Mouse (Mus musculus) ovary, postnatal 14 days (tissue): ENCODE data around the gene Sf3b1.
"Not testable (repeated sequence)": the region's sequence is repeated elsewhere in the genome, so short reads cannot be mapped to it uniquely, and the experiment has no call there.

ENCODE experiments used
- DNase-seq: peaks from one replicate; pipeline ENCODE4 v3.0.0; 2022; ENCODE audit warnings: low spot score

Sf3b1 gene

GRCm38 (mm10) chr1:55027253-55027801, at the start of gene Sf3b1:
Gene Sf3b1, minus strand, starts transcription at chr1:55027481.
- peak; percentile 85 for DNase-seq

- no peak for DNase-seq
Measured at GRCm38 (mm10) chr1:55076395-55076743, 49.1 kb upstream of the Sf3b1 start.

- no peak for DNase-seq
Measured at GRCm38 (mm10) chr1:55075652-55076394, 48.5 kb upstream of the Sf3b1 start.

- no peak for DNase-seq
Measured at GRCm38 (mm10) chr1:55074757-55075156, 47.5 kb upstream of the Sf3b1 start.

GRCm38 (mm10) chr1:55072328-55072727, 45.0 kb upstream of the Sf3b1 start:
- DNase-seq, result not testable (repeated sequence)

GRCm38 (mm10) chr1:55061772-55062171, 34.5 kb upstream of the Sf3b1 start:
- DNase-seq, result no peak

GRCm38 (mm10) chr1:55061099-55061498, 33.8 kb upstream of the Sf3b1 start:
- no peak for DNase-seq

GRCm38 (mm10) chr1:55058383-55058782, 31.1 kb upstream of the Sf3b1 start:
- not testable (repeated sequence) for DNase-seq

- no peak for DNase-seq
Measured at GRCm38 (mm10) chr1:55055322-55056115, 28.2 kb upstream of the Sf3b1 start.

GRCm38 (mm10) chr1:55053596-55053995, 26.3 kb upstream of the Sf3b1 start:
- no peak for DNase-seq

GRCm38 (mm10) chr1:55053005-55053404, 25.7 kb upstream of the Sf3b1 start:
- DNase-seq, result peak; percentile 52

GRCm38 (mm10) chr1:55052355-55052953, 25.2 kb upstream of the Sf3b1 start, which contains the start of gene Coq10b:
Gene Coq10b, plus strand, starts transcription at chr1:55052770.
- DNase-seq, result peak; percentile 99

GRCm38 (mm10) chr1:55051671-55052070, 24.4 kb upstream of the Sf3b1 start:
- no peak for DNase-seq

GRCm38 (mm10) chr1:55048841-55049587, 21.7 kb upstream of the Sf3b1 start:
- no peak for DNase-seq

- DNase-seq, result no peak
Measured at GRCm38 (mm10) chr1:55043164-55043563, 15.9 kb upstream of the Sf3b1 start.

- DNase-seq, result no peak
Measured at GRCm38 (mm10) chr1:55042246-55042645, 15.0 kb upstream of the Sf3b1 start.

- DNase-seq, result no peak
Measured at GRCm38 (mm10) chr1:55041691-55042090, 14.4 kb upstream of the Sf3b1 start.

GRCm38 (mm10) chr1:55039944-55040343, 12.7 kb upstream of the Sf3b1 start:
- no peak for DNase-seq

GRCm38 (mm10) chr1:55031026-55031779, 3.9 kb upstream of the Sf3b1 start:
- DNase-seq, result no peak

- DNase-seq, result no peak
Measured at GRCm38 (mm10) chr1:55029446-55029845, 2.2 kb upstream of the Sf3b1 start.
